Mouse (Mus musculus): ENCODE data around the gene Myo5c.

The Myo5c gene

DNA sequence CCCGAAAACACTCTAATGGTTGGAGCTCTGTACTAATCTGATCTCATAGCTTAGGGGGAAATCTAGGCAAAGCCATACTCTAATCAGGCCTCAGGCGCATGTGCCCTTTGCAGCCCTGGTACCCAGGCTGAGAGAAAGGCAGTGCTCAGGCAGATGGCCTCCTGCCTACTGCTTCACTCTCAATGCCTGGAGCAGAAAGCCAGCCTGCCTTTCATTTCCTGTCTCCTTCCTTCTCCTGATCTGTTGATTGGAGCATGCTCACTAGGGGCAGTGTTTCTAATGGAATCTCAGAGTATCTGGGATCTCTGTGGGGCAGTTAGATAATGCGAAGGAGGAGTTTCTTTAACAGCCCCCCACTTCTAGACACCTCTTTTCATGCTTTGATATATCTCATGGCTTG, 87.5 kb downstream of the Myo5c start:
- no peak for DNase-seq (ENCODE audit: low read depth, low spot score)

DNA sequence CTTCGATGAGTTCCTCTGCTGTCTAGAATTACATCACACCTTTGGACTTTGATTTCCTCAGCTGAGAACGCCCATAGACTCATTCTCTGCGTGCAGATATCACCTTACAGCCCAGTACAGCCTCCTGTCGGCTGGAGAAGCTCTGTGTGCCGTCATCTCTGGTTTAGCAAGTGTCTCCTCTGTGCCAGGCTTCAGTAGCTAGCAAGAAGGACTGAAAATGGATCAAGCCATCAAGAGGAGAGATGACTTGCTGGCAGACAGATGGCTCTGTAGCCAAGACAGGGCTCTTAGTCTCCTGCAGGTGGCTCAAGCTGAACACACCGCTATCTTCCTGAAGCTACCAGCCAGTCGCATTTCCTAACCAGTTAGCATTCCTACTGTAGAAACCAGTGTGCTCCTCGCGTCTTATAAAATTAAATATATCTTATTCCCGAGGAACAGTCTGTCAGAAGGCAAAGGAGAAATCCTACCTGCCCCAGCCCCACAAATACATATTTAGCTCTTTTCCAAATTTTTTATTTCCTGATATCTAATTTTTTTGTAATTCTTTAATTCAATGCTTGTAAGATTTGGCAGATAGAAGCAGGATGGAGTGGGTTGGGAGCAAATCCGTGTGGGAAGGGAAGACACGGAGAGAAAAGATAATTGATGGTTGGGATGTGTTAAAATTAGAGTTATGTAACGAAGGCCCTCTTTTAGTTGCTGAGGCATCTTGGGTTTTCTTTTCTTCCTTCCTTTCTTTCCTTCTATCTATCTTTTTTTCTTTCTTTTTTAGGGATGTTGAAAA, 90.5 kb downstream of the Myo5c start:
- DNase-seq (ENCODE audit: low read depth, low spot score) = no peak

DNA sequence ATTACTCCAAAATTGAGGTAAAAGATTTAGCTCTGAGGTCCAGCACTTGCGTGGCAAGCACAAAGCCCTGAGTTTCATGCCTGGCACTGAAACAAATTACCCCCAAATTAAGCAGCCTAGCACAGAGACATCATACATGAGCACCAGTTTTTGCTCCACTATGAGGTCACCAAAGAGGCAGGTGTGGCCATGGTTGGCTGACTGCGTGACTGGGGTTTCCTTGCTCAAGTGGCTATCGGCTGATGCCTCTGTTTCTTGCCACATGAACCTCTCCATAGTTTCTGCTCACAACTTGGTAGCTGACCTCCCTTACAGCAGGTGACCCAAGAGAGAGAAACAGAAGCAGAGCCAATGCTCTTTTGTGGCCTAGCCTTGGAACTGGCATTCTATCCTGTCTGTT, 96.2 kb downstream of the Myo5c start:
- DNase-seq (ENCODE audit: low read depth, low spot score) = no peak

DNA sequence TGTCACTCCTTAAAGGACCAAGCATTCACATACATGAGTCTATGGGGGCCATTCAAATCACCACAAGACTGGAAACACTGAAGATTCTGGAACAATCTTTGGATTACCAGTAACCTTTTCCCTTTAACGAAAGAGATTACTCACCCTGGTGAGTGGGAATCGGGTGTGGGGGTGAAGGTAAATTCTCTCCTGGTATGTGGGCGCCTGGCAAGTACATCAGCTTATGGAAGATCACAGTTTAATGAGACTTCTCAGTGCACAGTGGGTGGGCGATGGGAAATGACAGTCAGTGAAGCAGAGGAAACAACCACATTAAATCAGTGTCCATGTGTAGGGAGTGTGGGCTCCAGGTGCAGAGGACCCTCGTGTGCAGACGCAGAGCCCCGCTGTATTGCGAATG, 99.0 kb downstream of the Myo5c start:
- no peak for DNase-seq (ENCODE audit: low read depth, low spot score)

DNA sequence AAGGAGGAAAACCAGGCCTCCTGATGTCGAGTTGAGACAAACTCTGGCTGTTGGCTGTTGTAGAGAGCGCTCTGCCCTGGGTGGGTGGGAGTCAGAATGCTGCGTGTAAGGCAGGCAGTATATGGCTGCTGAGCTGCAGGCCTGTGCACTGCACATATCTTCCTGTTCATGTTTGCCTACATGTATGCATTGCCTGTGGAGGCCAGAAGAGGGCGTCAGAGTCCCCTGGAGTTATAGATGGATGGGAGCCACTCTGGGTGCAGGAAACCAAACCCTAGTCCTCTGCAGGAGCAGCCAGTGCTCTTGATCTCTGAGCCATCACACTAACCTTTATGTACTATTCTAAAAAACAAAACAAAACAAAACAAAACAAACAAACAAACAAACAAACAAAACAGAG, 102.6 kb downstream of the Myo5c start:
- DNase-seq (ENCODE audit: low read depth, low spot score) = no peak

DNA sequence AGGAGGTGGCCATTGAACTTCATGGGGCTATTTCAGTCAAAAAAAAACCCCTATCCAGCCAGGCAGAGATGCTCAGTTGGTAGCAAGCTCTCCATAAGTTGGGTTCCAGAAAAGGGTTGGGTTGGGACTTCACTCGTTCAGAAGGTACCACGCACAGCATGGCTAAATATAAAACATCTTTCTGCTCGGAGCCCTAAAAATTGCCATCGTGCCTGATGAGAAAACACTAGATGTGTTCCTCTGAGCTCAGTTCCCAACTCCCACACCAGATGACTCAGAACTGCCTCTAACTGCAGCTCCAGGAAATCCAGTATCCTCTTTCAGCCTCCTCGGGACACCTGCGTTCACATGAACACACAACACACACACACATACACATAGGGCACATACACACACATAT, 106.2 kb downstream of the Myo5c start:
- no peak for DNase-seq (ENCODE audit: low read depth, low spot score)

DNA sequence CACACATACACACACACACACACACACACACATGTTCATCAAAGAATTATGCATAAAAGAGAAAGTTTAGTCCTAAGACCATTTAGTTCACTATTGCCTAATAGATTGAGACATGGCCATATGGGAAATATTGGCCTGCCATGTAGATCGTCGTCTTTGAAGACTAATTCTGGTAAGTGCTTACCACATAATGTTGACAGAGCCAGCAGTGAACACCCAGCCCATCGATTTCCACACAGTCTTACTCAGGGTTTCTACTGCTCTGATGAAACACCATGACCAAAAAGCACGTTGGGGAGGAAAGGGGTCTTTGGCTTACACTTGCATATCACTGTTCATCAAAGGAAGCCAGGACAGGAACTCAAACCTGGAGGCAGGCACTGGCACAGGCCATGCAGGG, 110.6 kb downstream of the Myo5c start:
- no peak for DNase-seq (ENCODE audit: low read depth, low spot score)

DNA sequence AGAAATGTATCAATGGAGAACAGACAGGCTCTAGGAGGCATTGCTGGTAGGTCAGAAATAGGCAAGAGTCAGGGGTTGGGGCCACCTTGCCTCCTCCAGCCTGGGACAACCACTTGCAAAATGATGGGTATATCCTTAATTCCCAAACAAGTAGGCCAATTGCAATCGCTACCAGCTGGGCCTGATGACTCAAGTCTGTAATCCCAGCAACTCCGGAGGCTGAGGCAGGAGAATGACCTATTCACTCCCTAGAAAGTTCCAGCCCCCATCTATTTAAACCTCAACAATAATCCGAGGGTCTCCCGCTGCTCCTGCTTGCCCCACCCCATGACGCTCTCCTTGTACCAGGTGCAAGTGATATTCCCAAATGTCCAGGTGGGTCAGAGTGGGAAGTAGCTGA, 115.6 kb downstream of the Myo5c start, which contains the start of gene Bcl2l10:
TSS of gene Bcl2l10 (plus strand) at position 301 of the 400 bp plus-strand sequence.
- no peak for DNase-seq (ENCODE audit: low read depth, low spot score)

DNA sequence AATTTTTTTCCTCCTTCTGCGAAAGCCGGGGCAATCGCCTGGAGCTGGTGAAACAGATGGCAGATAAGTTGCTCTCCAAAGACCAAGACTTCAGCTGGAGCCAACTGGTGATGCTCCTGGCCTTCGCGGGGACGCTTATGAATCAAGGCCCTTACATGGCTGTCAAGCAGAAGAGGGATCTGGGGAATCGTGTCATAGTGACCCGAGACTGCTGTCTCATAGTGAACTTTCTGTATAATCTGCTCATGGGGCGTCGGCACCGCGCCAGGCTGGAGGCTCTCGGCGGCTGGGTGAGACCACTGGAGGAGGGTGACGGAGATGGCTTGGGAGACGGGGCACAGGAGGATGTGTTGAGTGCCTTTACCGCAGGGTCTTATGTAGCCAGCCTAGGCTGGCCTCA, 116.2 kb downstream of the Myo5c start:
- DNase-seq (ENCODE audit: low read depth, low spot score) = no peak

DNA sequence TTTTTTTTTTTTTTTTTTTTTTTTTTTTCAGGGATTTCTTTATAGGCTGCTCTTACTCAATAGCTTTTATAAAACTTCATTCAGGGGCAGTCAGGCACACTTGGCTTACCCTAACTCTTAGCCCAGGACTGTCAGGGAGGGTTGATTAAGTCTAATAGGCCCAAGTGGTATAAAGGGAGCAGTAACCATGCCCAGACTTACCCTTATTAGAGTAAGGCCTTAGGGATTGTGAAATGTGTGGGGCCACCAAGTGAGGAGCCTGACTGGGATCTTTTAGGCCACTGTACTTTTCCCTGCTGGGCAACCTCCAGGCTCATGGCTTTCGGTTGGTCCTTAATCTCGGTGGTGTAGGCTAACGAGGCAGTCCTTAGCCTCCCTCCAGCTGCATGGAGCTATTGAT, 116.8 kb downstream of the Myo5c start:
- no peak for DNase-seq (ENCODE audit: low read depth, low spot score)

DNA sequence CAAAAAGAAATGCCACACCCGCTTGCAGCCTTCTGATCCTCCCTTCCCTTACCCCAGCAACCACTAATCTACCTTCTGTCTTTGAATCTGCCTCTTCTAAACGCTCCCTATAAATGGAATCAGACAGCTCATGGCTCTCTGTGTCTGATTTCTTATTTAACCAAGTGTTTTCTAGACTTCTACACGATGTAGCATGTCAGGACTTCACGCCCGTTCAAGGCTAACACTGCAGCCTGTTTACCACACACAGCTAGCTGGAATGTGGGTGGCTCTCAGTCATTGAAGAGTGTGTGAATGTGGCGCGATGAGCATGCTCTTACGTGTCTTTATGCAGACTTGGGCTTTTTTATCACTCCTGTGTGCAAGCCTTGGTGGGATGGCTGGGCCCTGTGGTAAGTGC, 121.3 kb downstream of the Myo5c start:
- no peak for DNase-seq (ENCODE audit: low read depth, low spot score)

Data from CD4-positive helper T cell, adult 2 months (primary cell).